Mouse (Mus musculus) brain, embryonic 14.5 days (tissue): ENCODE results near the gene Aqp7.

ENCODE experiments used
- CTCF ChIP-seq: fragments of 200-500 bp; IDR thresholded peaks from 2 replicates; pipeline ENCODE4 v1.5.1; 2012; ENCODE audit warnings: inconsistent platforms, mild to moderate bottlenecking, moderate library complexity, borderline replicate concordance; ENCODE audit not compliant: insufficient read depth, insufficient read length; ENCODE audit errors: extremely low read depth
- POLR2A ChIP-seq: fragments of 200-500 bp; IDR thresholded peaks from 2 replicates; pipeline ENCODE4 v1.6.1; 2012; ENCODE audit warnings: mild to moderate bottlenecking, inconsistent platforms, borderline replicate concordance; ENCODE audit not compliant: poor library complexity, insufficient read depth, insufficient read length, severe bottlenecking; ENCODE audit errors: extremely low read depth

DNA sequence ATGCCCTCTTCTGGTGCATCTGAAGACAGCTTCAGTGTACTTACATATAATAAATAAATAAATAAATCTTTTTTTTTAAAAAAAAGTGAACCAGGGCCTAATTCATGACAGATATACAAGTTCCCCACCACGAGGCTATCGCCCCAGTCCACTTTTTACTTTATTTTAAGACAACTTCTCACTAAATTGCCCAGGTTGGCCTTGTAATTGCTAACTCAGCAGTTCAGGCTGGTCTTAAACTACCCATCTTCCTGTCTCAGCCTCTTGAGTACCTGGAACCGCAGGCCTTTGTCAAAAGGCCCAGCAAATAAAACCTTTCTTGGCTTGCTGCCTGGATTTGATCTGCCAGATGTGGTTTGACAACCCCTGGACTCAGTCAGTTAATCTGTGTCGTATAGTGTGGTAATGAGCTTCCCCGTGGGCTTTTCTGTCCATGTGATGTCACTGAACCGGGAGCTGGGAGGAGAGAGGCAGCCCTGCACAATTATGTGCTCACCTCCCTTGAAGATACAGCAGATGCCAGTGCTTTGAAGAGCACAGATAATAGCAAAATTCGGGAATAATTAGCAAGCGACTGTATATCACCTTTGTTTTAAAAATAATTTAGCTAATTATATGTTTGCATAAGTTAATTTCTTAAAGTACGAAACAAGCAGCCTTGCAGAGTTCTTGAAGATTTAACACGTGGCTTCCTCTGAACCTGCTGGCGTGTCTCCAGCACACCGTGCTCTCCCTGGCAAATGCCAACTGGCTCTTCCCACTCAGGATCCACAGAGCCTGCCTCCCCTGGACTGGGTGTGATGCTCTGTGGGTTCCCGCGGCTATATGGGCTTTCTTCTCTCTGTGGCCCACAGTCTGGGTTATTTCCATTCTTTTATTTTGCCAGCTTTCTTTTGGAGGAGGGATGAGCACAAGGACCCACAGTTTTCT is 23.8 kb upstream of the Aqp7 start:
- TF ChIP-seq CTCF (no peak), POLR2A (no peak)
